Mouse (Mus musculus): ENCODE data around the gene Slc17a7. TPM values are rescaled to one million over a fixed set of nuclear protein-coding genes. Genes with fewer than 3 reads are reported as not detected.

The Slc17a7 gene
- polyA plus RNA-seq, 1 experiment from 2014 or later: 1.3 TPM

DNA sequence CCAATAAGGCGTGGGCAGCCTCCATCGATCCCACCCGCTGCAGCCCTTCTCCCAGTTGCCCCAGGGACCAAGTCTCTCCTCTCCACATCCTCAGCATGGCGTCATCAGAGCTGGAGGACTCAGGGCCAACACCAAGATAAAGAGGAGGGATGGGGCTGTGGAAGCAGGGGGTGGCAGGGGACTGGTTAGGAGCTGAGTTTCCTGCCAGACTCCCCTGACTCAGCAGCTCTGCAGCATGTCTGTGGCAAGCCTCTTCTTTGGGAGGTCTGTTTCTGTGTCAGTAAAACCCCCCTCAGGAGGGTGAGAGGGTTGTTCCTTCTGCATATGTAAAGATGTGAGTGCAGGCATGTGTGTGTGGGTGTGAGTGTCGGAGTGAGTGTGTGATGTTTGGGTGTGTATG is 33.2 kb downstream of the Slc17a7 start:
- Histone ChIP-seq H3K9me3 (ENCODE audit: control insufficient read depth, low read length) (no peaks in the 10 kb centered on the region), H3K9ac (ENCODE audit: low read depth, low read length) (peak overlapping the region; percentile 14; the same call in 1 of the 2 replicates), H3K36me3 (ENCODE audit: control insufficient read depth, insufficient read depth, low read length) (no peaks in the 10 kb centered on the region), H3K27ac (replicated peaks; ENCODE audit: low read depth, low read length) (no peak overlapping the region), H3K4me1 (ENCODE audit: control insufficient read depth, insufficient read depth, low read length) (0 out of 2 replicates have a peak, but pooled peaks cover 3% of the 10 kb centered on the region), H3K27me3 (replicated peaks; ENCODE audit: control insufficient read depth, insufficient read depth, low read length) (no peaks in the 10 kb centered on the region), H3K4me3 (ENCODE audit: low read depth, low read length) (no peak overlapping the region), H3K4me2 (ENCODE audit: low read depth, low read length) (no peak overlapping the region)
- WGBS: 71% methylated on average over 4 of the region's 5 CpGs
- no peak for ATAC-seq (ENCODE audit: low read depth)
- no peak for DNase-seq (ENCODE audit: low spot score)

DNA sequence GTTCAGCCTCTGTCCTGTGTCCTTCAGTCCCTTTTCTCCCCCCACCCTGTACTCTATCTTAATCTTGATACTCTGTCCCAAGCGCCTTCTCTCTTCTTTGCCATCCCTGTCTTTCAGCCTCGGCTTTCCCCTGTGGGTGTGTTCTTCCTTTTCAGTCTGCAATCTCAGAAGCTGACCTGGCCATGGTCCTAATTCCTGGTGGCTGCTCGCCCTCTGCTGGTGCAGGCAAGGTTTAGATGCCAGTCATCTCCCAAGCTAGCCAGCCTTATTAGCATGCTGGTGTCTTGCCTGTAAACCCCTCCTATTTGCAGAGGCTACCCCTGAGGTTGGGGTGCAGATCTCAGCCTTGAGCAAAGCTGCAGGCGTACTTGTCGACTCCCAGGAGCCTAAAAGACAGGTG is 34.7 kb downstream of the Slc17a7 start:
- Histone ChIP-seq H3K4me1 (ENCODE audit: control insufficient read depth, insufficient read depth, low read length) (no peaks in the 10 kb centered on the region), H3K9me3 (ENCODE audit: control insufficient read depth, low read length) (no peaks in the 10 kb centered on the region), H3K9ac (ENCODE audit: low read depth, low read length) (0 out of 2 replicates have a peak overlapping the region, but pooled peaks have one; percentile 19), H3K27ac (replicated peaks; ENCODE audit: low read depth, low read length) (no peak overlapping the region), H3K36me3 (ENCODE audit: control insufficient read depth, insufficient read depth, low read length) (no peaks in the 10 kb centered on the region), H3K27me3 (replicated peaks; ENCODE audit: control insufficient read depth, insufficient read depth, low read length) (no peaks in the 10 kb centered on the region), H3K4me3 (ENCODE audit: low read depth, low read length) (no peak overlapping the region), H3K4me2 (ENCODE audit: low read depth, low read length) (no peak overlapping the region)
- DNase-seq (ENCODE audit: low spot score): peak; percentile 87
- peak; percentile 56; the same call in 1 of the 2 replicates for ATAC-seq (ENCODE audit: low read depth)
- 13% methylated on average over 5 of the region's 5 CpGs for WGBS

DNA sequence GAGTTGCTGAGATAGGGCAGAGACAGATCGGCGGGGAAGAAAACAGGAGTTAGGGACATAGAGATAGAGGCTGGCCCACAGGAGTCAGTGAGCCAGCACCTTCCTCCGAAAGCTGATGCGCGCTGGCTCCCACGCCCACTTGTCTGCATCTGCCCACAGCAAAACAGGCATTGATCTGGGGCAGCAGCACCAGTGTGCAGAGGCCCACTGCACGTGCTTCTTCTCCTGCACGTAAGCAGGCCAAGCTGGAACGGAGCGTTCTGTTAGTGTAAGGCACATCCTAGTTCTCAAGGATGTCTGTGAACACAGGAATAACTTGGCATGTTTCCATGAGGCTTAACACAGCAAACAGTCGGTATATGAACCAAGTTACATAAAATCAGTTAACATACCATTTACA is 35.2 kb downstream of the Slc17a7 start:
- DNase-seq (ENCODE audit: low spot score): no peak
- WGBS: 78% methylated on average over 11 of the region's 11 CpGs

DNA sequence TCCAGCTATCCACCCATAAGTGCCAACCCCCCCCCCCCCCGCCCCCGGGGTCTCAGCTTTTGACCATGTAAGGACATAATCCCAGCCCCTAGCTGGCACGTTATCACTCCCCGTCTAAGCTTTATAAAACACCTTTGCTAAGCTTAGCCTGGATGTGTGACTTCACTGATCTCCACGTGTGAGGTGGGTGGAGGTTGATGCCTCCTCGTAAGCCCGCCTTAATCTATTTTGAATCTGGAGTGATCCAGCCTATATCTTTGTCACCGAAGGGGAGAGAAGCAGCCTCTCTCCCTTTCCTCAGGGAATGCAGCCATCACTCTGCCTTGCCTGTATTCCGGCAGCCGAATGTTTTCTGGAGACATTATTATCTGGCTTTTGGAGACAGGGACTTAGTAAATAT is 38.9 kb downstream of the Slc17a7 start:
- WGBS: 55% methylated on average over 10 of the region's 10 CpGs
- Histone ChIP-seq H3K9me3 (ENCODE audit: control insufficient read depth, low read length) (no peaks in the 10 kb centered on the region), H3K4me3 (ENCODE audit: low read depth, low read length) (no peak overlapping the region), H3K4me2 (ENCODE audit: low read depth, low read length) (no peak overlapping the region), H3K27me3 (replicated peaks; ENCODE audit: control insufficient read depth, insufficient read depth, low read length) (no peaks in the 10 kb centered on the region), H3K36me3 (ENCODE audit: control insufficient read depth, insufficient read depth, low read length) (no peaks in the 10 kb centered on the region), H3K9ac (ENCODE audit: low read depth, low read length) (no peak overlapping the region), H3K27ac (replicated peaks; ENCODE audit: low read depth, low read length) (no peak overlapping the region), H3K4me1 (ENCODE audit: control insufficient read depth, insufficient read depth, low read length) (no peaks in the 10 kb centered on the region)
- no peak for ATAC-seq (ENCODE audit: low read depth)
- no peak for DNase-seq (ENCODE audit: low spot score)

More for the DNA sequence above, 35.2 kb downstream of the Slc17a7 start:
- Histone ChIP-seq H3K36me3 (ENCODE audit: control insufficient read depth, insufficient read depth, low read length) (no peaks in the 10 kb centered on the region), H3K4me1 (ENCODE audit: control insufficient read depth, insufficient read depth, low read length) (no peaks in the 10 kb centered on the region), H3K4me3 (ENCODE audit: low read depth, low read length) (no peak overlapping the region), H3K9ac (ENCODE audit: low read depth, low read length) (0 out of 2 replicates have a peak overlapping the region, but pooled peaks have one; percentile 19), H3K9me3 (ENCODE audit: control insufficient read depth, low read length) (no peaks in the 10 kb centered on the region), H3K27ac (replicated peaks; ENCODE audit: low read depth, low read length) (no peak overlapping the region), H3K4me2 (ENCODE audit: low read depth, low read length) (no peak overlapping the region), H3K27me3 (replicated peaks; ENCODE audit: control insufficient read depth, insufficient read depth, low read length) (no peaks in the 10 kb centered on the region)
- ATAC-seq (ENCODE audit: low read depth): no peak

DNA sequence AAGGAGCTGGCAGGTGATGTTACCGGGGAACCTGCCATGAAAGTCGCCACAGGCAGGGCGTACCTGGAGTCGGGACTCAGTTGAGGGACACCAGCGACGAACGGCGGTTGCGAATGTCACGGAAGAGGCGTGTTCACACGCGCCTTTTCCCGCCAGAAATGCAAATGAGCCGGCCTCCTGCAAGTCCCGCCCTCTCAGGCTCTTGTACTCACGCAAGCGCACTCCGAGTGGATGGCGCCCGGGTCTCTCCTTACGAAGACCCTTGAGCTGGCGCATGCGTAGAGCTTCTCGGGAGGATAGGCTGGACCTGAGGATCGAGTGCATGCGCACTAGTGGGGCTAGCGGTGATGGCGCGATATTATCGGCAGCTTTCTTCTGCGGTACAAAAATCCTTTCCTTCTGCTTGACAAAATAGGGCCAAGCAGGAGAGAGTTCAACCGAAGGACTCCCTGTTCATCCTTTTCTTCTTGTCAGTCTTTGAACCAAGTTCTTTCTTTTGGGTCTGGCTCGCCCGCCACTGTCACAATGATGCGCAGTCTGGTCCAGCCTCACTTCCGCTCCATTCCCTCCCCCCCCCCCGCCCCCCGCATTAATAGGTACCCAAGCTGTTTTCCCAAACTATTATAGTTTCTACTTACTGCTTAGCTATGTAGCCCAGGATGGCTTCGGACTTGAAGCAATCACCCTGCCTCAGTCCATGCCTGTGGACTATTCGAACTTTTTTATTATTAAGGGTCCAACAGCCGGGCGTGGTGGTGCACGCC is 40.8 kb downstream of the Slc17a7 start, which contains the start of gene Ccdc155:
TSS of gene Ccdc155 (minus strand) at position 513 of the 764 bp plus-strand sequence.
- H3K4me3 ChIP-seq (ENCODE audit: low read depth, low read length): peak within 1 kb of the TSS; percentile 43
- DNase-seq (ENCODE audit: low spot score) (peak; percentile 100), ATAC-seq (ENCODE audit: low read depth) (peak; percentile 99)
- no peaks in the 10 kb centered on the region for H3K36me3 ChIP-seq (ENCODE audit: control insufficient read depth, insufficient read depth, low read length)
- H3K9ac ChIP-seq (ENCODE audit: low read depth, low read length): peak within 1 kb of the TSS; percentile 55
- H3K9me3 ChIP-seq (ENCODE audit: control insufficient read depth, low read length): 0 out of 2 replicates have a peak, but pooled peaks cover 3% of the 10 kb centered on the region
- 9% methylated on average over 44 of the region's 44 CpGs for WGBS
- H3K27ac ChIP-seq (replicated peaks; ENCODE audit: low read depth, low read length): no peak within 1 kb of the TSS
- peak within 1 kb of the TSS; percentile 57 for H3K4me2 ChIP-seq (ENCODE audit: low read depth, low read length)
- no peaks in the 10 kb centered on the region for H3K4me1 ChIP-seq (ENCODE audit: control insufficient read depth, insufficient read depth, low read length)
- no peaks in the 10 kb centered on the region for H3K27me3 ChIP-seq (replicated peaks; ENCODE audit: control insufficient read depth, insufficient read depth, low read length)

DNA sequence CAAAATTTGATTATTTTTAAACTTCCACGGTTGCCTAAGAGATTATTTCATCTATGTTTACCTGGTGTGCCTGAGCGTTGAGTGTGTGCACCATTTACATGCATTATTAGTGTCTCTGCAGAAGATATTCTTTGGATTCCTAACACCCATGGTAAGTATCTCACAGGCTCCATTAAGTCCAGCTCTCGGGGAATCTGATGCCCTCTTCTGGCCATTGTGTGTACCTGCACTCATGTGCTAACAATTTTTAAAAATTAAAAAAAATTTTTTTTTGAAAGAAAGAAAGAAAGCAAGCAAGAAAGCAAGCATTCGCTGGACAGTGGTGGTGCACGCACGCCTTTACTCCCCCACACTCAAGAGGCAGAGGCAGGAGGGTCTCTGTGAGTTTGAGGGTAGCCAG is 44.5 kb downstream of the Slc17a7 start:
- DNase-seq (ENCODE audit: low spot score): no peak
- H3K36me3 ChIP-seq (ENCODE audit: control insufficient read depth, insufficient read depth, low read length): no peaks in the 10 kb centered on the region
- no peak for ATAC-seq (ENCODE audit: low read depth)
- H3K9me3 ChIP-seq (ENCODE audit: control insufficient read depth, low read length): 0 out of 2 replicates have a peak, but pooled peaks cover 3% of the 10 kb centered on the region
- no peaks in the 10 kb centered on the region for H3K4me1 ChIP-seq (ENCODE audit: control insufficient read depth, insufficient read depth, low read length)
- no peak overlapping the region for H3K27ac ChIP-seq (replicated peaks; ENCODE audit: low read depth, low read length)
- no peak overlapping the region for H3K4me3 ChIP-seq (ENCODE audit: low read depth, low read length)
- H3K9ac ChIP-seq (ENCODE audit: low read depth, low read length): no peak overlapping the region
- 77% methylated on average over 6 of the region's 6 CpGs for WGBS
- peaks cover 21% of the 10 kb centered on the region for H3K27me3 ChIP-seq (replicated peaks; ENCODE audit: control insufficient read depth, insufficient read depth, low read length)
- H3K4me2 ChIP-seq (ENCODE audit: low read depth, low read length): no peak overlapping the region

DNA sequence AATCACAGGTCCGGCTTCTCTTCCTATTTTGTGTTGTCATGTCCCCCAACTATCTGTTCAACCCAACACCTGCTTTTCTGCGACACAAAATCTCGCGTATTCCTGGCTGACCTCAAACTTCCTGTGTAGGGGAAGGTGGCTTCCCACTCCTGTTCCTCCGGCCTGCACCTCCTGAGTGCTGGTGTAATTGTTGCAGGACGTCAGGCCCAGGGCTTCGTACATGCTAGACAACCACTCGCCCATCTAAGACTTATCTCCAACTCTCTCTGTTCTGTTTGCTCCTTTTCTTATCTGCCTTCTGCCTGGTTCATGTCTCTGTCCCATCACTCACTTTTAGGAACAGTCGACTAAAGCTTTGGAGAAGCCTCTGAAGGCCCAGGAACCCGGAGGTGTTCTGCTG is 47.3 kb downstream of the Slc17a7 start:
- no peak overlapping the region for H3K4me3 ChIP-seq (ENCODE audit: low read depth, low read length)
- 73% methylated on average over 10 of the region's 10 CpGs for WGBS

DNA sequence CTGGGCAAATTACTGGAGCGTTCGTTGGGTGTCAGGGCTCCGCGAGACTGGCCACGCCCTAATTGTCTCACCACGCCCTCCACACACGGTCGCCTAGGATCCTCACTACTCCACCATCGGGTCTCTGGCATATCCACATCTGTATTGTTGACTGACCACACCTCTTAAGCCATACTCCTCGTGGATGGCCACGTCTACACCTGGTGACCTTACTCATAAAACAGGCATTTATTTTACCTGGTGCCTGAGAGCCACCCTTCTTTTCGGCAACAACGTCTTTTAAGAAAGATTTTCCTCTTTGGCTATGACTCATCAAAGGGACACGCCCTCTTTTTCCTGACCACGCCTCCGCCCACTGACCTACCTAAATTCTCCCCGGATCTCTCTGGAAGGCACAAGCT is 48.1 kb downstream of the Slc17a7 start, which contains the start of gene Dkkl1:
TSS of gene Dkkl1 (minus strand) at position 297 of the 401 bp plus-strand sequence.
- DNase-seq (ENCODE audit: low spot score): no peak
- peaks cover 21% of the 10 kb centered on the region for H3K27me3 ChIP-seq (replicated peaks; ENCODE audit: control insufficient read depth, insufficient read depth, low read length)

More for the DNA sequence above, 47.3 kb downstream of the Slc17a7 start:
- Histone ChIP-seq H3K36me3 (ENCODE audit: control insufficient read depth, insufficient read depth, low read length) (no peaks in the 10 kb centered on the region), H3K4me2 (ENCODE audit: low read depth, low read length) (no peak overlapping the region), H3K27me3 (replicated peaks; ENCODE audit: control insufficient read depth, insufficient read depth, low read length) (peaks cover 21% of the 10 kb centered on the region), H3K27ac (replicated peaks; ENCODE audit: low read depth, low read length) (no peak overlapping the region), H3K9me3 (ENCODE audit: control insufficient read depth, low read length) (0 out of 2 replicates have a peak, but pooled peaks cover 3% of the 10 kb centered on the region), H3K4me1 (ENCODE audit: control insufficient read depth, insufficient read depth, low read length) (peaks cover 4% of the 10 kb centered on the region; the same call in 1 of the 2 replicates), H3K9ac (ENCODE audit: low read depth, low read length) (no peak overlapping the region)
- DNase-seq (ENCODE audit: low spot score) (no peak), ATAC-seq (ENCODE audit: low read depth) (no peak)

More for the DNA sequence above, 48.1 kb downstream of the Slc17a7 start, which contains the start of gene Dkkl1:
- ATAC-seq (ENCODE audit: low read depth): no peak
- H3K36me3 ChIP-seq (ENCODE audit: control insufficient read depth, insufficient read depth, low read length): no peaks in the 10 kb centered on the region
- 0 out of 2 replicates have a peak within 1 kb of the TSS, but pooled peaks have one; percentile 1 for H3K4me3 ChIP-seq (ENCODE audit: low read depth, low read length)
- H3K9ac ChIP-seq (ENCODE audit: low read depth, low read length): no peak within 1 kb of the TSS
- no peak within 1 kb of the TSS for H3K27ac ChIP-seq (replicated peaks; ENCODE audit: low read depth, low read length)
- WGBS: 7% methylated on average over 17 of the region's 17 CpGs
- H3K4me1 ChIP-seq (ENCODE audit: control insufficient read depth, insufficient read depth, low read length): peaks cover 5% of the 10 kb centered on the region
- H3K9me3 ChIP-seq (ENCODE audit: control insufficient read depth, low read length): 0 out of 2 replicates have a peak, but pooled peaks cover 3% of the 10 kb centered on the region
- peak within 1 kb of the TSS; percentile 35 for H3K4me2 ChIP-seq (ENCODE audit: low read depth, low read length)

All from embryonic facial prominence, embryonic 14.5 days (tissue).